Mouse (Mus musculus) embryonic facial prominence, embryonic 14.5 days (tissue): ENCODE results near the gene Agap1. TPM values are rescaled to one million over a fixed set of nuclear protein-coding genes. Genes with fewer than 3 reads are reported as not detected.
"Not testable (repeated sequence)": the region's sequence is repeated elsewhere in the genome, so short reads cannot be mapped to it uniquely, and the experiment has no call there.

Experiments
- ATAC-seq: fragments of 200-750 bp; cut with Nextera tagmentation; 2 replicates; pipeline ENCODE4 v1.8.0; 2017; ENCODE audit warnings: low read depth, moderate number of reproducible peaks, moderate TSS enrichment
- DNase-seq: peaks from one replicate; pipeline ENCODE4 v3.0.0-alpha.2; 2015; ENCODE audit warnings: low spot score
- H3K27ac ChIP-seq: fragments of 300-500 bp; sonication (generic); replicated peaks from 2 replicates; pipeline ENCODE4 v1.5.1; 2014; ENCODE audit warnings: low read depth, mild to moderate bottlenecking, low read length, moderate library complexity
- H3K27me3 ChIP-seq: fragments of 300-500 bp; sonication (generic); replicated peaks from 2 replicates; pipeline ENCODE4 v1.6.1; 2014; ENCODE audit warnings: low read length; ENCODE audit not compliant: control insufficient read depth, insufficient read depth
- H3K36me3 ChIP-seq: fragments of 300-500 bp; sonication (generic); 2 replicates; pipeline ENCODE4 v1.6.1; 2014; ENCODE audit warnings: low read length, mixed read lengths; ENCODE audit not compliant: control insufficient read depth, insufficient read depth
- H3K4me1 ChIP-seq: fragments of 300-500 bp; sonication (generic); 2 replicates; pipeline ENCODE4 v1.6.1; 2014; ENCODE audit warnings: antibody characterized with exemption, low read length; ENCODE audit not compliant: control insufficient read depth, insufficient read depth
- H3K4me2 ChIP-seq: fragments of 300-500 bp; sonication (generic); 2 replicates; pipeline ENCODE4 v1.6.1; 2014; ENCODE audit warnings: low read depth, mild to moderate bottlenecking, low read length, moderate library complexity, mixed read lengths
- H3K4me3 ChIP-seq: fragments of 300-500 bp; sonication (generic); 2 replicates; pipeline ENCODE4 v1.5.1; 2014; ENCODE audit warnings: low read depth, mild to moderate bottlenecking, low read length
- H3K9ac ChIP-seq: fragments of 300-500 bp; sonication (generic); 2 replicates; pipeline ENCODE4 v1.6.1; 2014; ENCODE audit warnings: low read depth, mild to moderate bottlenecking, low read length, moderate library complexity, mixed read lengths
- H3K9me3 ChIP-seq: fragments of 300-500 bp; sonication (generic); 2 replicates; pipeline ENCODE4 v1.6.1; 2016; ENCODE audit warnings: low read length; ENCODE audit not compliant: control insufficient read depth
- whole genome bisulfite sequencing: fragments of 180-500 bp; shearing (Covaris S2); extraction: QIAGEN DNeasy Blood & Tissue Kit; methylation state at CpG from one replicate; pipeline ENCODE4 v1.1.7; 2014; 5-methylcytosine and 5-hydroxymethylcytosine counted together
- polyA plus RNA-seq: library from polyadenylated mRNA; unstranded; fragments of >200 nt; fragmentation: Nextera tagmentation; extraction: Ambion mirVana; gene quantifications from 2 replicates; pipeline ENCODE4 v1.2.1, GENCODE M21; 2014

The Agap1 gene
- polyA plus RNA-seq, 1 experiment from 2014 or later = 19.9 TPM

- not testable (repeated sequence) for H3K4me1 ChIP-seq, H3K4me2 ChIP-seq, ATAC-seq, H3K36me3 ChIP-seq, H3K27ac ChIP-seq, H3K9me3 ChIP-seq, H3K4me3 ChIP-seq, H3K9ac ChIP-seq, DNase-seq, H3K27me3 ChIP-seq
Measured at GRCm38 (mm10) chr1:89501891-89502290, 47.3 kb downstream of the Agap1 start.

GRCm38 (mm10) chr1:89509196-89509595 is 54.6 kb downstream of the Agap1 start:
- ATAC-seq (no peak), DNase-seq (no peak)
- Histone ChIP-seq H3K9me3 (0 out of 2 replicates have a peak, but pooled peaks cover under 1% of the 10 kb centered on the region), H3K27ac (peak overlapping the region; percentile 41; the same call in 1 of the 2 replicates), H3K9ac (no peak overlapping the region), H3K4me2 (no peak overlapping the region), H3K4me3 (no peak overlapping the region), H3K36me3 (no peaks in the 10 kb centered on the region), H3K4me1 (peaks cover 24% of the 10 kb centered on the region), H3K27me3 (no peaks in the 10 kb centered on the region)
- WGBS = 53% methylated on average over 2 of the region's 2 CpGs

DNA sequence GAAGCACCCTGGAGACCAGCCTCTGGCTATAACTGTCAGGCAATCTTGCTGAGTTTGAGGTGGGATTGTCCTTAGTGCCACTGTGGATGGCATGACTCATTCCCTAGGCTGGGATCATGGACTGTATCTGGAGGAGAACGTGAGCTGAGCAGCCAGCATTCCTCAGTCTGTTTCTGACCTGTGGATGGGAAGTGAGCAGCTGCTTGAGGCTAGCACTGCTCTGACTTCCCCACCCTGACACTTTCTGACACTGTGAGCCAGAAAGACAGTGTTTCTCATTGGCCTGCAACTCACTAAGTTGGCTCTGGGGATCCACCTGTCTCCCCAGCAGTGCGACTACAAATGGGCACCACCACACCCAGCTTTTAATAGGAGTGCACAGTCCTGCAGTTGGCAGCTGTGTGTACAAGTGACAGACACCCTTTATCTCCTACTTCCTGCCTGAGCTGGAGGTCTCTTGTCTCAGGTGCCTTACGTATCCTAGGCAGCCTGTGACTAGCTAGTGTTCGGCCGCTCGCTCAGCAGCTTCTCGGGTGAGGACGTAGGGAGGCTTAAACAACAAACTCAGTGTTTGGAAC is 55.2 kb downstream of the Agap1 start:
- ATAC-seq (peak; percentile 59; the same call in 1 of the 2 replicates), DNase-seq (peak; percentile 54)
- H3K27ac ChIP-seq = peak overlapping the region; percentile 41; the same call in 1 of the 2 replicates
- no peak overlapping the region for H3K4me3 ChIP-seq
- H3K4me2 ChIP-seq = no peak overlapping the region
- H3K4me1 ChIP-seq = peaks cover 24% of the 10 kb centered on the region
- no peaks in the 10 kb centered on the region for H3K27me3 ChIP-seq
- 47% methylated on average over 8 of the region's 8 CpGs for WGBS
- no peak overlapping the region for H3K9ac ChIP-seq
- no peaks in the 10 kb centered on the region for H3K9me3 ChIP-seq
- no peaks in the 10 kb centered on the region for H3K36me3 ChIP-seq

GRCm38 (mm10) chr1:89510731-89511130 is 56.1 kb downstream of the Agap1 start:
- H3K4me2 ChIP-seq = no peak overlapping the region
- H3K9me3 ChIP-seq = no peaks in the 10 kb centered on the region
- no peaks in the 10 kb centered on the region for H3K27me3 ChIP-seq
- H3K4me1 ChIP-seq = peaks cover 24% of the 10 kb centered on the region
- no peak overlapping the region for H3K9ac ChIP-seq
- H3K36me3 ChIP-seq = no peaks in the 10 kb centered on the region
- ATAC-seq = no peak
- H3K27ac ChIP-seq = no peak overlapping the region
- no peak for DNase-seq
- no peak overlapping the region for H3K4me3 ChIP-seq
- 49% methylated on average over 8 of the region's 8 CpGs for WGBS

- 69% methylated on average over 8 of the region's 8 CpGs for WGBS
- no peak overlapping the region for H3K4me3 ChIP-seq
- H3K4me1 ChIP-seq = peaks cover 43% of the 10 kb centered on the region
- DNase-seq (no peak), ATAC-seq (no peak)
- H3K36me3 ChIP-seq = no peaks in the 10 kb centered on the region
- no peaks in the 10 kb centered on the region for H3K9me3 ChIP-seq
- no peaks in the 10 kb centered on the region for H3K27me3 ChIP-seq
- no peak overlapping the region for H3K27ac ChIP-seq
- H3K9ac ChIP-seq = no peak overlapping the region
- no peak overlapping the region for H3K4me2 ChIP-seq
Measured at GRCm38 (mm10) chr1:89513616-89514283, 59.1 kb downstream of the Agap1 start.

GRCm38 (mm10) chr1:89515808-89516560 is 61.4 kb downstream of the Agap1 start:
- Histone ChIP-seq H3K4me1 (peaks cover 37% of the 10 kb centered on the region), H3K4me3 (no peak overlapping the region), H3K27ac (no peak overlapping the region), H3K4me2 (no peak overlapping the region), H3K9ac (no peak overlapping the region), H3K27me3 (no peaks in the 10 kb centered on the region), H3K9me3 (no peaks in the 10 kb centered on the region), H3K36me3 (no peaks in the 10 kb centered on the region)
- ATAC-seq = no peak
- DNase-seq = no peak
- WGBS = 77% methylated on average over 11 of the region's 11 CpGs

- Histone ChIP-seq H3K4me2 (no peak overlapping the region), H3K4me1 (peaks cover 39% of the 10 kb centered on the region), H3K27ac (no peak overlapping the region), H3K4me3 (no peak overlapping the region), H3K27me3 (no peaks in the 10 kb centered on the region), H3K9ac (no peak overlapping the region), H3K9me3 (no peaks in the 10 kb centered on the region), H3K36me3 (no peaks in the 10 kb centered on the region)
- DNase-seq (peak; percentile 74), ATAC-seq (peak; percentile 42; the same call in 1 of the 2 replicates)
- WGBS = 10% methylated on average over 5 of the region's 5 CpGs
Measured at GRCm38 (mm10) chr1:89517817-89518216, 63.2 kb downstream of the Agap1 start.

DNA sequence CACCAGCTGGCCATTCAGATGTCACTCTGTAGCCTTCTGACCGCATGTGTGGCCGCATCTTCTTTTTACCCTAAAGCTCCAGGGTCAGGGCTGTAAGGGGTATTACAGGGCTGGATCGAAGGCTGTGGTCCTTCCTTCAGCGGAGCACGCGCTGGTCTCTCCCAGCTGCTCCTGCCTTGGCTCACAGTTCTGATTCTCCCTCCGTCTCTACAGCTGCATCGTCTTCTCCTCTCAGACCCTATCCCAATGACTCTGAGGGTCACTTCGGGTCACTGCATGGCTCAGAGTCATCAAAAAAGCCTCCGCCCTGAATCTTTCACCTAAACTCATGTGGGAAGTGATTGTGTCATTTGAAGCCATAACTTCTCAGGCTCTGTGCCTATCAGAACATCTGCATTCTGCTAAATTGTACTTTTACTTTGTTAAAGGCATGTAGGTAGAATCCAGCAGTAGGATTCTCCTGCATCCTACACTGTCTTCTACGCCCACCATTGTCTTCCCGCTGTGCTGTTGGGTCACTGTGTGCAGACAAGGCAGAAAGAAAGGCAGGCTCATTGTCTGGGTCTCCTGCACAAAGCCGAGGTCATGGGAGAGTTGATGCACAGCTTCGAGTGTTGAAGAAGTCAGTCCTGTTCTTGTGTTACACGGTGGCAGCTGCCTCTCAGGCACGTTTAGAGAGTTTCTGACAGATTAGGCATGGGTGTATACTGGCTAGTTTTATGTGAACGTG is 65.5 kb downstream of the Agap1 start:
- Histone ChIP-seq H3K27me3 (no peaks in the 10 kb centered on the region), H3K27ac (no peak overlapping the region), H3K4me2 (no peak overlapping the region), H3K9me3 (no peaks in the 10 kb centered on the region), H3K4me1 (peaks cover 39% of the 10 kb centered on the region), H3K36me3 (no peaks in the 10 kb centered on the region), H3K4me3 (no peak overlapping the region), H3K9ac (no peak overlapping the region)
- WGBS = 57% methylated on average over 16 of the region's 17 CpGs
- DNase-seq (no peak), ATAC-seq (no peak)
